Mouse (Mus musculus) midbrain, embryonic 11.5 days (tissue): ENCODE results near the gene Sigirr. TPM values are rescaled to one million over a fixed set of nuclear protein-coding genes. Genes with fewer than 3 reads are reported as not detected.

Experiments
- ATAC-seq: fragments of 200-750 bp; cut with Nextera tagmentation; 2 replicates; pipeline ENCODE4 v1.8.0; 2017; ENCODE audit warnings: moderate TSS enrichment, moderate library complexity; ENCODE audit not compliant: low FRiP score
- DNase-seq: peaks from one replicate; pipeline ENCODE4 v3.0.0; 2015; ENCODE audit warnings: low spot score; ENCODE audit errors: missing footprints
- H3K27ac ChIP-seq: fragments of 300-500 bp; sonication (generic); 2 replicates; pipeline ENCODE4 v1.5.1; 2014; ENCODE audit warnings: low read depth, low read length
- H3K27me3 ChIP-seq: fragments of 300-500 bp; sonication (generic); 2 replicates; pipeline ENCODE4 v1.6.1; 2014; ENCODE audit warnings: mild to moderate bottlenecking, low read length, moderate library complexity, mixed read lengths; ENCODE audit not compliant: control insufficient read depth, insufficient read depth
- H3K36me3 ChIP-seq: fragments of 300-500 bp; sonication (generic); 2 replicates; pipeline ENCODE4 v1.6.1; 2014; ENCODE audit warnings: mild to moderate bottlenecking, low read length, moderate library complexity, mixed read lengths; ENCODE audit not compliant: control insufficient read depth, insufficient read depth
- H3K4me1 ChIP-seq: fragments of 300-500 bp; sonication (generic); 2 replicates; pipeline ENCODE4 v1.6.1; 2014; ENCODE audit warnings: low read length; ENCODE audit not compliant: control insufficient read depth, insufficient read depth
- H3K4me2 ChIP-seq: fragments of 300-500 bp; sonication (generic); 2 replicates; pipeline ENCODE4 v1.6.1; 2014; ENCODE audit warnings: mild to moderate bottlenecking, moderate library complexity
- H3K4me3 ChIP-seq: fragments of 300-500 bp; sonication (generic); 2 replicates; pipeline ENCODE4 v1.5.1; 2014; ENCODE audit warnings: low read depth, low read length
- H3K9ac ChIP-seq: fragments of 300-500 bp; sonication (generic); 2 replicates; pipeline ENCODE4 v1.6.1; 2014; ENCODE audit warnings: low read length
- H3K9me3 ChIP-seq: fragments of 300-500 bp; sonication (generic); 2 replicates; pipeline ENCODE4 v1.6.1; 2016; ENCODE audit warnings: low read length; ENCODE audit not compliant: control insufficient read depth
- WGBS: fragments of 180-500 bp; shearing (Covaris S2); extraction: QIAGEN DNeasy Blood & Tissue Kit; methylation state at CpG from one replicate; pipeline ENCODE4 v1.1.7; 2014; 5-methylcytosine and 5-hydroxymethylcytosine counted together
- polyA plus RNA-seq: library from polyadenylated mRNA; unstranded; fragments of >200 nt; fragmentation: Nextera tagmentation; extraction: Ambion mirVana; gene quantifications from 2 replicates; pipeline ENCODE4 v1.2.1, GENCODE M21; 2014

Gene Sigirr
- polyA plus RNA-seq: 1.2 and 1.8 TPM in 2 replicates

DNA sequence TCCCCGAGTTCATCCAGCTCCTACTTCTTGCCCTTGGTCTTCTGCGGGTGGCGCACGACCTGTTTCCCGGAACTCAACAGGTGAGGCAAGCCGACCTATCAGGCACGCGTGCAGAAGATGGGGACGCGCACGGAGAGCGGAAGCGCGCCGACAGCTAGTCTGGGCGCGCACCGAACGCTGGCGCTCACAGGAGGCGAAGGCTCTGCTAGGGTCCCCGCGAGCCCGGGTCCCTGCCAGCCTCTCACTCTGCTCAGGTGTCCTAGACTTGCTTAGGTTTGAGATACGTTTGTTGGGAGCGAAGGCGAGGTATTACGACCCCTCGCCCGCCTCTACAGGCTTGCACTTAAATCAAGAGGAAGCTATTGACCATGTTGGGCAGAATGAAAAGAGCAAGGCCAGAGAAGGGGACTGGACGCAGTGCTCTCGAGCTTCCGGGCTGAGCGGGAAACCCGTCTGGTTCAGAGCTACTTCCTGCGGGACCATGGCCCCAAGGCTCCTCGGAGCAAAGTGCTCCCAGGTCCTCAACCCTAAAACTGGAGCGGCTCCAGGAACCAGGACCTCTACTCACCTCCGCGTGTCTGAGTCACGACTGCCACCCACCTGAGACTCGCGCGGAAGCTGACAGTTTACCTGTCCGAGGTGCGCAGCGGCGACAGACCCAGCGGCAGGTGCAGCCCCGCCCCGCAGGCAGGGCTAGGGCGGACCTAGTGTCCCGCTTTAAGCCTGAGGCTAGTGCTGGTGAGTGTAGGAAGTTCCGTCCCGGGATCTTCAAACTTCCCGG lies at the start of gene Sigirr:
TSS of gene Sigirr (minus strand) at position 662 of the 781 bp plus-strand sequence.
- Histone ChIP-seq H3K4me3 (peak within 1 kb of the TSS; percentile 28), H3K9ac (peak within 1 kb of the TSS; percentile 21; the same call in 1 of the 2 replicates), H3K4me2 (peak within 1 kb of the TSS; percentile 44), H3K4me1 (peaks cover 5% of the 10 kb centered on the region; the same call in 1 of the 2 replicates), H3K27me3 (peaks cover 23% of the 10 kb centered on the region), H3K27ac (no peak within 1 kb of the TSS), H3K9me3 (no peaks in the 10 kb centered on the region), H3K36me3 (no peaks in the 10 kb centered on the region)
- ATAC-seq (0 out of 2 replicates have a peak, but pooled peaks have one; percentile 30), DNase-seq (peak; percentile 93)
- WGBS: 2% methylated on average over 56 of the region's 56 CpGs

GRCm38 (mm10) chr7:141148639-141149038 lies 48.3 kb upstream of the Sigirr start:
- no peak for DNase-seq
- no peaks in the 10 kb centered on the region for H3K4me1 ChIP-seq
- no peak overlapping the region for H3K27ac ChIP-seq
- no peak overlapping the region for H3K4me3 ChIP-seq
- H3K9ac ChIP-seq: no peak overlapping the region
- no peak for ATAC-seq
- H3K36me3 ChIP-seq: peaks cover 2% of the 10 kb centered on the region; the same call in 1 of the 2 replicates
- WGBS: 80% methylated on average over 4 of the region's 4 CpGs
- H3K9me3 ChIP-seq: no peaks in the 10 kb centered on the region
- no peak overlapping the region for H3K4me2 ChIP-seq
- no peaks in the 10 kb centered on the region for H3K27me3 ChIP-seq

DNA sequence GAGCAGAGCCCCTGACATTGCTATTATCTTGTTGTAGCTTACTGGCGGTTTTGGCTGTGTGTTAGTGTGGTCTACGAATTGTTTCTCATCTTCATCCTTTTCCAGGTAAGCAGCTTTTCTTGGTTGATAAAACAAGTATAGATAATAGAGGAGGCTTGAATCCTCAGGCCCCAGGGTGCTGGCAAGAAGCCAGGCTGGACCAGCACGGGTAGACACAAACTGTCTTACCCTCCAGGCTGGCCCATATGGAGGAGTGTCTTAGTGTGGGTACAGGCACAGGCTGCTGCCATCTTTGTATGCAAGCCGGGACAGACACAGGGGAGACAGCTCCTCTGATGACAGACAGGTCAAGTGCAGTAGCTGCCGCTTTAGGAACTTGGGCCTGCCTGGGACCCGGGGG lies 46.7 kb upstream of the Sigirr start:
- DNase-seq (no peak), ATAC-seq (no peak)
- H3K4me1 ChIP-seq: no peaks in the 10 kb centered on the region
- H3K27me3 ChIP-seq: no peaks in the 10 kb centered on the region
- no peak overlapping the region for H3K9ac ChIP-seq
- 91% methylated on average over 6 of the region's 6 CpGs for WGBS
- no peak overlapping the region for H3K4me3 ChIP-seq
- no peak overlapping the region for H3K27ac ChIP-seq
- peaks cover 2% of the 10 kb centered on the region; the same call in 1 of the 2 replicates for H3K36me3 ChIP-seq
- H3K9me3 ChIP-seq: no peaks in the 10 kb centered on the region
- no peak overlapping the region for H3K4me2 ChIP-seq

DNA sequence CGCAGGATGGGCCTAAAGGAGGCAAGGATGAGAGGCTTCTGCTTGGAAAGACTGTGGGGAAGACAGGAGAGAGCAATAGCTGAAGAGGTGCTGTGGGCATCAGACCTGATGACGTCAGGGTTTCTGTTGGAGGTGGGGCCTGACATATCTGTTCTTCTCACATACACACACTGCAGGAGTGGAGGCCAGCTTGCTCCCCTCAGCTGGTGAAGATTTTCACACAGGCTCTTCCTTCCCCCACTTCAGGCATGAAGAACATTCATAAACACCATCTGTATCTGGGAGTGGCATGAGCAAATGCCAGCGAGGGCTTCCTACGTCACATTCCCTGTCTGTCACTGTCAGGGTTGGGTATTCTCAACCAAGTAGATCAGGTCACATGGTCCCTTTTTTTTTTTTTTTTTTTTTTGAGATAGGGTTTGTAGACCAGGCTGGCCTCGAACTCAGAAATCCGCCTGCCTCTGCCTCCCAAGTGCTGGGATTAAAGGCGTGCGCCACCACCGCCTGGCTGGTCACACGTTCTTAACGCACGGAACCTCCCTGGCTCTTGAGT lies 45.7 kb upstream of the Sigirr start:
- H3K4me2 ChIP-seq: no peak overlapping the region
- H3K9ac ChIP-seq: no peak overlapping the region
- no peaks in the 10 kb centered on the region for H3K4me1 ChIP-seq
- ATAC-seq (no peak), DNase-seq (no peak)
- H3K27ac ChIP-seq: no peak overlapping the region
- no peaks in the 10 kb centered on the region for H3K27me3 ChIP-seq
- no peaks in the 10 kb centered on the region for H3K9me3 ChIP-seq
- H3K4me3 ChIP-seq: no peak overlapping the region
- H3K36me3 ChIP-seq: peaks cover 2% of the 10 kb centered on the region; the same call in 1 of the 2 replicates
- WGBS: 95% methylated on average over 12 of the region's 12 CpGs

GRCm38 (mm10) chr7:141145403-141145802 lies 45.0 kb upstream of the Sigirr start:
- Histone ChIP-seq H3K36me3 (peaks cover 2% of the 10 kb centered on the region; the same call in 1 of the 2 replicates), H3K27me3 (no peaks in the 10 kb centered on the region), H3K4me3 (no peak overlapping the region), H3K4me2 (no peak overlapping the region), H3K9me3 (no peaks in the 10 kb centered on the region), H3K9ac (no peak overlapping the region), H3K4me1 (no peaks in the 10 kb centered on the region), H3K27ac (no peak overlapping the region)
- 68% methylated on average over 1 of the region's 1 CpGs for WGBS
- DNase-seq: no peak
- no peak for ATAC-seq

DNA sequence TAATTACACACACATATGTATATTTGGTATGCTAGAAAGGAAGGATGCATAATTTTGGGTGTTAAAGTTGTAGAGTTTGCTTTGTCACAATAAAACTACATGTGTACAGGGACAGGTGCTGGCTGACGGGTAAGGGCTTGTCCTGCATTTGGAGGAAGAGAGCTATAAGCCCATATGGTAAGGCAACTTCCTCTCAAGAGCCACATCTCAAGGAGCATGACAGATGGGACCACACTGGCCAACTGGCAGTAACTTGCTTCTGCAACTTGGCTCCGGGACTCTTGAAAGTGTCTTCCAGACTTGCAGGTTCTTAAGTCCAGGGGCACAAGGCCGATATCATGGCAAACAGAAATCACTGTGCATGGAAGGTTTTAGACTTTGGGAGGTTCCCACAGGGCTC lies 44.3 kb upstream of the Sigirr start:
- Histone ChIP-seq H3K27me3 (no peaks in the 10 kb centered on the region), H3K9me3 (no peaks in the 10 kb centered on the region), H3K9ac (no peak overlapping the region), H3K4me3 (no peak overlapping the region), H3K27ac (no peak overlapping the region), H3K4me1 (no peaks in the 10 kb centered on the region), H3K4me2 (no peak overlapping the region), H3K36me3 (peaks cover 2% of the 10 kb centered on the region; the same call in 1 of the 2 replicates)
- WGBS: 91% methylated on average over 3 of the region's 3 CpGs
- no peak for DNase-seq
- ATAC-seq: no peak

GRCm38 (mm10) chr7:141143861-141144260 lies 43.5 kb upstream of the Sigirr start:
- DNase-seq: no peak

GRCm38 (mm10) chr7:141143112-141143511 lies 42.7 kb upstream of the Sigirr start:
- Histone ChIP-seq H3K4me3 (no peak overlapping the region), H3K4me1 (no peaks in the 10 kb centered on the region), H3K27ac (no peak overlapping the region), H3K36me3 (peaks cover 4% of the 10 kb centered on the region; the same call in 1 of the 2 replicates), H3K4me2 (no peak overlapping the region), H3K9me3 (no peaks in the 10 kb centered on the region), H3K27me3 (no peaks in the 10 kb centered on the region), H3K9ac (no peak overlapping the region)
- WGBS: 56% methylated on average over 5 of the region's 5 CpGs
- ATAC-seq: no peak
- peak; percentile 86 for DNase-seq

More at GRCm38 (mm10) chr7:141143861-141144260, 43.5 kb upstream of the Sigirr start:
- no peak for ATAC-seq
- no peaks in the 10 kb centered on the region for H3K9me3 ChIP-seq
- H3K27ac ChIP-seq: no peak overlapping the region
- H3K4me3 ChIP-seq: no peak overlapping the region
- no peak overlapping the region for H3K4me2 ChIP-seq
- no peaks in the 10 kb centered on the region for H3K27me3 ChIP-seq
- H3K9ac ChIP-seq: no peak overlapping the region
- peaks cover 2% of the 10 kb centered on the region; the same call in 1 of the 2 replicates for H3K36me3 ChIP-seq
- H3K4me1 ChIP-seq: no peaks in the 10 kb centered on the region
- 83% methylated on average over 2 of the region's 2 CpGs for WGBS

- Histone ChIP-seq H3K9ac (no peak overlapping the region), H3K4me2 (no peak overlapping the region), H3K4me1 (no peaks in the 10 kb centered on the region), H3K27ac (no peak overlapping the region), H3K4me3 (no peak overlapping the region), H3K27me3 (no peaks in the 10 kb centered on the region), H3K36me3 (peaks cover 10% of the 10 kb centered on the region; the same call in 1 of the 2 replicates), H3K9me3 (no peaks in the 10 kb centered on the region)
- ATAC-seq (no peak), DNase-seq (no peak)
- 92% methylated on average over 4 of the region's 4 CpGs for WGBS
Observed at GRCm38 (mm10) chr7:141141326-141141725, 41.0 kb upstream of the Sigirr start.
